Mouse (Mus musculus) bone marrow, adult 2 months (tissue): ENCODE measurements around the gene Rpl22l1.

Experiments
- CTCF ChIP-seq: fragments of 200-500 bp; IDR thresholded peaks from 2 replicates; pipeline ENCODE4 v1.5.1; 2011; ENCODE audit warnings: low read length, control low read depth; ENCODE audit not compliant: control insufficient read depth, insufficient read depth
- POLR2A ChIP-seq: fragments of 200-500 bp; IDR thresholded peaks from 2 replicates; pipeline ENCODE4 v1.6.1; 2011; ENCODE audit warnings: low read depth, mild to moderate bottlenecking, control low read depth, low read length, borderline replicate concordance; ENCODE audit not compliant: control insufficient read depth

DNA sequence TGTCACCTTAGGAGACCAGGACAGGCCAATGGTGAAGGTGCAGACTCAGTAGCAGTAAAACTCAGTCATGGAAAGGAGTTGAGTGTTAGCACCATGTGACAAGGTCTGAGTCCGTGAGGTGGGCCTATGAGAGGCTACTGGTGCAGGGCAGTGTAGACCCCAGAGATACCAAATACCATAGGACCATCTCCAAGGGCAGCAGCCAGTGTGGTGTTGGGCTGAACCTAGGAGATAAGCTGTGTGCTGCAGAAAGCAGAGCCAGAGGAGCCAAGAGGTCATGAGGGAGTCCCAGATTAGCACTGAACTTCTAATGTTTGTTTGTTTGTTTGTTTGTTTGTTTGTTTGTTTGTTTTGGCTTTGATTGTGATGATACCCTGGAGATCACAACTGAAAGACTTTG, 28.7 kb upstream of the Rpl22l1 start:
- no peak for TF ChIP-seq POLR2A
- TF ChIP-seq CTCF = no peak
